Mouse (Mus musculus) cerebellum, adult 2 months (tissue): ENCODE measurements around the gene Phf20.

Experiments used
- CTCF ChIP-seq: fragments of 200-500 bp; IDR thresholded peaks from 2 replicates; pipeline ENCODE4 v1.5.1; 2011; ENCODE audit warnings: low read depth, mild to moderate bottlenecking, control low read depth, low read length, moderate library complexity, borderline replicate concordance; ENCODE audit not compliant: insufficient read depth
- POLR2A ChIP-seq: fragments of 200-500 bp; IDR thresholded peaks from 2 replicates; pipeline ENCODE4 v1.6.1; 2011; ENCODE audit warnings: low read length, control low read depth, borderline replicate concordance; ENCODE audit not compliant: insufficient read depth

GRCm38 (mm10) chr2:156179046-156179795, 17.0 kb upstream of the Phf20 start:
- TF ChIP-seq POLR2A, result 0 out of 2 replicates have a peak, but pooled peaks have one; percentile 16
- no peak for TF ChIP-seq CTCF
